Mouse (Mus musculus) CD4-positive helper T cell, adult 2 months (primary cell): Measurements from ENCODE around the gene Slc35g2.

Experiments used
- DNase-seq: peaks from one replicate; pipeline ENCODE4 v3.0.0-alpha.2; 2012; ENCODE audit warnings: low read depth, missing footprints, low spot score

The Slc35g2 gene

DNA sequence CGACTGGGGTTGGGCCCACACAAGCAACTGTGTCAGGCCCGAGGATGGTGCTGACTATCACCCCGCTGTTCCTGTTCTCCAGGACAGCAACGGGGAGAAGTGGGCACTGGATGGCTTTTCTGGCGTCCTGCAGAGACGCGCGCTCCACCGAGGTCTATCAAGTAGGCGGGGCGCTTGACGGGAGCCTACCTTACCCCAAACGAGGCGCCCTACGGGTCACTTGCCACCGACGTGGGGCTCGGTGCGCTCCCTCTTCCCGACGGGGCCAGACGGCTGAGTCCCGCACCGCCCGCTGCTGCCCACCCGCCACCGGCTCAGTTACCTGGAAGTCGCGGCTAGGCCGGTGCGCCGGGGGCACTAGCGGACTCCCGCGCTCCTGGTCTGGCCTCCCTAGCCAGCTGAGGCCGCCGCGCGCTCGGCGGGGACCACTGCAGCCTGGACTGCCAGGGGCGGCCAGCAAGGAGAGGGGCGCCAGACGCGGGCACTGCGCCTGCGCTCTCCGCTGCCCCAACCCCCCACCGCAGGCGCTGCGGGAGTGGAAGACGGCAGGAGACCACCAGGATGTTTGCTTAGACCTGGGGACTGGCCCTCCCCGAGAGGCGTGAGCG is at the start of gene Slc35g2:
TSS of gene Slc35g2 (minus strand) at position 465 of the 608 bp plus-strand sequence.
- DNase-seq: peak; percentile 11

DNA sequence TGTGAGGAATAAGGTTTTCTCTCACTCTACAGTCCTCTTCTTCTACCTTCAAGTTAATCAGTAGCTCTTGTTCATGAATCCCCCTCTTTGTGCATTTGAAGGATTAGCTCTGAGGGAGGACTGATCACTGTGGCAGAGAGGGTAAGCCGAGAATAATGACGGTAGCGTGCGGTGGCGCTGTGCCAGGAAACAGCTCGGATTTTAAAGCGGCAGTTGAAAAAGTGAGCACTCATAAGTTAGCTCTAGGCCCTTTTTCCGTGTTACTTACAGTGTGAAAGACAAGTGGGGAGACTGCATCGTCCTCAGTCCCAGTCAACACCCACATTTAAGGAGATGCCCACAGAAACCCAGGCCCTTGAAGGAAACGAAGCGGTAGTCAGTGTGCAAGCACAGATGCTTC is 46.1 kb upstream of the Slc35g2 start:
- no peak for DNase-seq

DNA sequence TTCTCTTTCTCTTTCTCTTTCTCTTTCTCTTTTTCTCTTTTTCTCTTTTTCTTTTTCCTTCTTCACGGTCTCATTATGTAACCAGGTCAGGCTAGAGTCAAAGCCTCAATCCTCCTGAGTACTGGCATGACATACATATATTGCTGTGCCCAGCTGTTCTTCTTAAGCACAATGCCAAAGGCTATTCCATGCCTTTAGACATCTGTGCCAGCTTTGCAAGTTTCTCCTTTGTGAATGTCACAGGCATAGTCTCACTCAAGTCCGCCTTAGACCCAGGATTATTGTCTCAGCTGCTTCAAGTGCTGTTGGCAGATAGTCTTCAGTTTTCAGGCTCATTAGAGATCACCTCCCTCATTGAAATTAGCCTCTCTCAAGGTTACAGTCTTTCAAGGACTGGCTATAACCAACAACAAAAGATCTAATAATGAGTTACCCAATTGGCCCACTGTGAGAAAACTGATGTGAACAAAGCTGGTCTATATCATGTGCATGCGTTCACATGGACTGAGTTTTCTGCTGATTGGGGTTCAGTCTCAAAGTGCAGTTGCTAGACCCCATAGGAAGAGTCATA is 42.7 kb upstream of the Slc35g2 start:
- no peak for DNase-seq

DNA sequence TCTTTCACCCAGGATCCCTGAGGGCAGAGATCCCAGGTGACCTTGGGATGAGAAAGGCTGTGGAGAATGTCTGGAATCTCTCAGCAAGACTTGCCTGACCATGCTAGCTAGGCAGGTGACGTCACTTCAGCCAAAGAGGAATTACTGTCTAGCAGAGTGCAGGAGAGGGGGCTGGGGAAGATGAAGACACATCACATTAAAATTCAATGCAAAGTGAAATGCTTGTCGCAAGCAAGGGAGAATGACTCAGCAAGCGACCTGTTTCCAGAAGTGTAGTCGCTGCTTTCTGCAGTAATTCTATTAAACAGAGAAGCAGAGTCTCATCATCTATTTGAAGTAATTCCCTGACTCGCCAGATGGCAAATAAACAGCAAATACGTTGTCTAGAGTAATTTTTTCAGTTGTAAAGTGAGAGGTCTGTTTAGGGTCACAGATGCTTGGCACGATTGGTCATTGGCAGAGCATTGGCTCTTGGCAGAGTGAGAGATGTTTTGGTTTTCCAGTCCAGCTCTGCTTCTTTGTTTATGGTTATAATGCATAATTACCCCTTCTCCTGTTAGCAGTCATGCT is 35.2 kb upstream of the Slc35g2 start:
- DNase-seq: no peak

DNA sequence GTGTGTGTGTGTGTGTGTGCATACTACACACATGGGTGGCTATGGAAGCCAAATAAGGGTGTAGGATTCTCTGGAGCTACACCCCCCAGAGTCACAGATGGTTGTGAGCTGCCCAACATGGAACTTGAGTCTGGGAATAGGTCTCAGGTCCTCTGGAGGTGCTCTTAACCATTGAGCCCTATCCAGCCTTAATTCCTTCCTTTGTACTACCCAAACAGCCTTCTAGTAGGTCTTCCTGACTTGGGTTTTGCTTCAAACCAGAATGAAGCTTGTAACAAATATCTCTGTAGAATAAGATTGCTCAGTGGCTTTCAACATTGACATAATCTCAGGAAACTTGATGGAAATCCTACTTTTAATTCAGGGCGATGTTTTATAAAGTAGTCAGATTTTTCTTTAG is 34.6 kb upstream of the Slc35g2 start:
- no peak for DNase-seq

DNA sequence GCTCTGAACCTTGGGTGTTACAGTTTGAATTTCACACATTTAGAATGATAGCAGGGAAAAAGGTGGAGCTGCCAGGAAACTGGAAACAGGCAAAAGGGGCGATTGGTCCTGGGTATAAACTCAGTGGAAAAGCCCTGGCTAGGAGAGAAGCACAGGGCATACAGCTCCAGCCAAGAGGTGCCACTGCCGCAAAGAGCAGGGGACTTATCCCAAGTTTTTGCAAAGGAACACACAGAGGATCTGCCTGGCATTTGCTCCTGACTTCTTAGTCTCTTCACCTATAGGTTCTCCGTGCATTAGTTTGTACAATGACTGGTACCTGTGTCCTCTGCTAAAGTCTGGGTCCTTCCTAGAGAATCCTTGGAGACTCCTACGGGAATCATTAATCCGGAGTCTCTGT is 32.3 kb upstream of the Slc35g2 start:
- no peak for DNase-seq

DNA sequence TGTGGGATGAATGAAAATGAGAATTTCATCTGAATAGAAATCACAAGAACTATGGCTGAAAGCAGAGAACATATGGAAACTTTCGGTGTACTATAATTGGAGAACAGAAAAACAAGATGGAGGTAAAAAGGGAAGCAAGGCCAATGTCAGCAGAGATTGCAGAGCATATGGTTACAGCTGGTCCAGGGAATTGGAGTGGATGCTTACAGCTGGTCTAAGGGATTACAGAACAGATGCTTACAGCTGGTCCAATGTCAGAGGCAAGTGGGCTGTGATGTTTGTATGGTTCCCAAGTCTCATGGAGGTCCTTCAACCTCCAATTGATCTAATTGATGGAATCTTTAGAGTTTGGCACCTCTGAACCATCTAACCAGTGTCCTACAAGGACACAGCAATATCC is 31.2 kb upstream of the Slc35g2 start:
- DNase-seq: no peak

DNA sequence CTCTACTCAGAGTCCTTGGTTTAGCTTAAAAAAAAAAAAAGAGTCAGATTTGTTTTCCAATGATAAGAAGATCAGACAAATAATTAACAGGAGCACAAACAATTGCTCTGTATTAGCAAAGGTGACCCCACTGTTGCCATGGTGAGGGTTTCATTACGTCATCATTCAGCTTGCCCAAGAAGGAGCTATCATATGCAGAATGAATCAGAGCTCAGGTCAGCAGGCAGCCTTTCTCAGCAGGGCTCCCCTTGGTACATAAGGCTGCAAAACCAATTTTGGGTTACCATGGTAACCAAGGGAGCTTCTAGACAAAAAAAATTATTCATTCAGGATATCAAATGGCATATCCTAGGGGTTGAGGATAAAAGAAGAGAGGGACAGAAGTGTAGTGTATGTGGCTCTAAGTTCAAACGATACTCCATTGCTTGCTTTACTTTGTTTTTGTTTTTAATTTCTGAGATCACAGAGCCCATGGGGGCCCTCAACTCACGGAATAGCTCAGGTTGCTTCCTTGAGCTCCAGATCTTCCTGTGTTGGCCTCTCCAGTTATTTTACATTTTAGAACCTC is 29.0 kb upstream of the Slc35g2 start:
- no peak for DNase-seq

DNA sequence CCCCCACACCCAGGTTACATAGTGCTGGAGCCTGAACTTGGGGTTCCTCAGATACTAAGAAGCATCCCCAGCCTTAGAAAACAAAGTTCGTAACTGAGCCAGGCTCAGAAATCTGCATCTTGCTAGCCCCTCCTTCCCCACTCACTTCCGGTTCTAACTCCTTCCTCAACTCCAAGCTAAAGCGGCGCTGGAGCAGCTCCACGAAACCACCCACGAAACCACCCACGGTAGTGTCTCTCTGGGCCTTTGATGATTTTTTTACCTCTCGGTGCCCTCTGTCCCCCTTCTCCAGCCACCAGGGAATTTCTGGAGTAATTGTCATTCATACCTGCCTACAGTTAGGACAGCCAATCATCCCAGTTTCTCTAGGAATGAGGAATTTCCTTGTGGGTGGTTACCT is 26.7 kb upstream of the Slc35g2 start, which contains the start of gene Stag1:
TSS of gene Stag1 (plus strand) at position 253 of the 400 bp plus-strand sequence.
- no peak for DNase-seq

DNA sequence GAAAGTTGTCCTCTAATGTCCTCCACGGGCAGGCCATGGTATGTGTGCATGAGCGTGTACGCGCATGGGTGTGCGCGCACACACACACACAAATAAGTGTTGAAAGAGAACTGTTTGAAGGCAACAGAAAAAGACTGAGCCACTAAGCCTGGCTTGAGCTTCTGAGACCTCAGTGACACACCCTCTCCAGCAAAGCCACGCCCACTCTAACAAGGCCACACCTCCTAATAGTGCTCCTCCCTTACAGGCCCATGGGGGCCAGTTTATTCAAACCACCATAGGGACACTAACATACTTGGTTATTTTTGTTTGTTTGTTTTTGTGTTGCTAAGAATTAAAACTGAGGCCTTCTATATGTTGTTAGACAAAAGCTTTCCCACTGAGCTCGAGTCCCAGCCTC is 25.4 kb upstream of the Slc35g2 start:
- DNase-seq: no peak

DNA sequence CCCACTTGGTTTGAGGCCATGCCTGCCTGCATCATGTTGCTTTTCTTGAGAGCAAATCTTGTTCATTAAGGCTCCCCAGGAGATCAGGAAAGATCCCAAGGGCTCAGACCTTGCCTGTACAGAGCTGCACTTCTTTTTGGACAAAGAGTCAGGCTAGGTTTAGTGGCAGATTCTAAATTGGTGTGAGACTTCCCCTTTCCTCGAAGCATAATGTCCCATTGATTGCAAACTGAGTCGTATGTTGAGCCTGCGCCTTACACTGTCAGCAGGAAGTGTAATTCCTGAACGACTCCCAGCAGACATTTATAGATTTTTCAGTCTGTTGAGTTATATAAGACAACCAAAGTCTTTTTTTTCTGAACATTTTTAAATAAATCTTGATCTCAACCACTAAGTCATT is 19.6 kb upstream of the Slc35g2 start:
- no peak for DNase-seq

DNA sequence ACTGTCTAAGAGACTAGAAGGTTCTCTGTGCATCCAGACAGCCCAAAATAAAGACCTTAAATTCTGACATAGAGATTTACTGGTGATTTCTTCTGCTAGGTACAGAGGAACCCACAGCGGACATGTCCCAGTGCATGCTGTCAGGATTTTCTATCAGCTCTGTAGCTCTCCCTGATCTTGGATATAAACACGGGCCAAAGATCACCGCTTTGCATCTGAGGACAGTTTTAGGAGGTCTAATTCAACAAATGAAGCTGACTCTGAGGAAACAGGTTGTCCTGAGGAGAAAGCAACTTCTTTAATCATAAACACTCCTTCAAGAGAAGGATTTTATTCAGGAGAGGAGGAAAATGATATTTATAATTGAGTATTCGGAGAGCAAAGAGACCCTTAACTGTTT is 13.1 kb upstream of the Slc35g2 start:
- no peak for DNase-seq

DNA sequence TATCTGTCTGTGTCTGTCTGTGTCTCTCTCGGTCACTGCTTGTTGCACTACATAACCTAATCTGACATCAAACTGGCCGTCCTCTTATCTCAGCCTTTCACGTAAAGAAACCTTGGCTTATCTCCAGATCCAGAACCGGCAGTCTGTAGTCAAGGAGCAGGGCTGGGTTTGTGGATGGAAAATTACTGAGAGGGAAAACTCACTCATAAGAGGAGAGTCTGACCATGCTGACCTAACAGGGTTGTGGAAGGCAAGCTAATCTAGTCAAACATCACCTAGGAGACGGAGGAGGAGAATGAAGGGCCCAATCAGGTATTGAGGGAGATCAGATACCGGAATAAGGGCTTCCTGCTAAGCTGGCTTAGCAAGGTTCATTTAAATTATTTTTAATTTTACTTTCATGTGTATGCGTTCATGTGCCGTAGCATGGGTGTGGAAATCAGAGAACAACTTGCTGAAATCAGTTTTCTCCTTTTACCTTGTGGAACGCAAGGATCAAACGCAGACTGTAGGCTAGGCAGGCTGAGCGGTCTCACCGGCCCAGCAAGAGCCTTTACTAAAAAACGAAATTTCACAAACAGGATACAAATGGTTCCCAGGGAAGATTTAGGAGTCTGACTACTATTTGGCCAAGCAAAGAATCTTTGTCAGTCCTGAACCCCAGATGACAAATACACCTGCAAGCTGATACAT is 12.1 kb upstream of the Slc35g2 start:
- no peak for DNase-seq

DNA sequence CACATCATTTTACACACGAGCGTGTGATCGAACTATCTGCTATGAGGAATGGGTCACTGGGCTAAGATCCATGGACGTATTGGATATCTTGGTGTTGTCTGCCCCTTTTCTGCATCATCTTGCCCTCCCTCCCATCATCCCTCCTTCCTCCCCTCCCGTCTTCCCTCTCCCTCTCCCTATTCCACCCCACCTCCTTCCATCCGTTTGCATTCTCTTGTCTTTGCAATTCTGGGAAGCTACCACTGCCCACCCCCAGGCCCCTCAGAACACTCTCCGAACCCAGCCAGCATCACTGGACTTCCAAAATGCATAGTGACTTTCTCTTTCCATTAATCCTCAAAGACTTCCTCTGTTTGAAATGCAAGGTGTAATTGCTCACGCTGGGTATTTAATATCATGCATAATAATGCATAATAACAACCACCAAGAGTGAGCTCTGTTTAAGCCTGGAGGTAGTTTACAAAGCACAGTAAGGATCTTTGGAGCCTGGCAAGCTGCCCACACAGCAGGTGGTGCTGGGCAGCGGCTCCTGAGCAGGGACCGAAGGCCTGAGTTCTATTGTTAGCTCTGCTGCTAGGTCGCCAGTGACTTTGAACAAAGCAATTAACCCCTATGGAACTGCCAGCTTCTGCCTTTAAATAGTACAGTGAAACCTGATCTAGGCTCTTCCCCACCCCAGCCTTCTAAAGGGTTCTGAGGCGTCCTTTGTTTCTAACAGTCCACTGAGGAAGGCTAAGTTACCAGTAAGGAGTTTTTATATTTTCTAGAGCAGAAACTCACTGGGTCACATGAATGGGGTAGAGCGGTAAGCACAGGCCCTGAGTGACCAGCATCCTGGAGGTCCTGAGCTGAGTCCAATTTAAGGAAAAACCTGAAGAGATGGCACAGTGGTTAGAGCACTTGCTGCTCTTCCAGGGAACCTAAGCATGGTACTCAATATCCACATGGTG is 10.9 kb upstream of the Slc35g2 start:
- DNase-seq: no peak

DNA sequence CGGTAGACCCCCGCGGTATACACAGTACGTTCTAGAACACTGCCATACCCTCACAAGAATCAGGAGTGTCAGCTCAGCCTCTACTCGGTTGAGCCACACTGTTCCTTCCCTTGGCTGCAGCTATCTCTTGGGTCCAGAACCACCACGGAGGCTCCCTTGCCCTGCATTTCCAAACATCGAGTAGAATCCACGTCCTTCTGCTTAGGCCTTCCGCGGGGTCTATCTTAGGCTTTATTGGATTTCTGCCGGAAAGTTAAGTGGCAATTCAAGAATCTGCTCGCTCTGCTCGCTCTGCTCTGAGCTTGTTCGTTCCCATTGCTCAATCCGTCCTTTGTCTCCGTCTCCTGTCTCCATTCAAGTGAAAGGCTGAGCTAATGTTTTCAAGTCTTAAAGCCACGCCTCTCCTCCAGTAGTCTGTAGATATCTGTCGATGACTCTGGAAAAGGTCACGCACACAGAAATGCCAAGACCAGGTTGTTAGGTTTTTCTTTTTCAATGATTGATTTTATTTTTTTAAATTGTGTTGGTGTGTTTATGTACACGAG is 9.4 kb upstream of the Slc35g2 start:
- DNase-seq: no peak

DNA sequence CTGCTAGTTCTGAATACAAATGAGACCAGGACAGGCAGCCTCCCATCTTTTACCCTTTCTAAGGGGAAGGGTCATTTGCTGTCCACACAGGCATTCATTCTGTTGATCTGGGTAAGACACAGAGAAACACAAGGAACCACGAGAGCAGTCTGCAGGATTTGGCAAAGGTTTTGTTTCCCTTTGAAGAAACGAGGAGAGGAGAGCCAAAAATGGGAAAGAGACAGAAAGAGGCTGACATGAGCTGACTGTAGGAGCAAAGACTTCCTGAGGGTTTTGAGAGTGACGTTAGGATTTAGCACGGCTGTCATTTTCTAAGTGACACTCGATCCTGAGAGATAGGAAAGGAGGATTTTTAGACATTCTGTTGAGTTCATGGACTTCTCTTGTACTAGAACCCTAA is 3.1 kb upstream of the Slc35g2 start:
- no peak for DNase-seq

DNA sequence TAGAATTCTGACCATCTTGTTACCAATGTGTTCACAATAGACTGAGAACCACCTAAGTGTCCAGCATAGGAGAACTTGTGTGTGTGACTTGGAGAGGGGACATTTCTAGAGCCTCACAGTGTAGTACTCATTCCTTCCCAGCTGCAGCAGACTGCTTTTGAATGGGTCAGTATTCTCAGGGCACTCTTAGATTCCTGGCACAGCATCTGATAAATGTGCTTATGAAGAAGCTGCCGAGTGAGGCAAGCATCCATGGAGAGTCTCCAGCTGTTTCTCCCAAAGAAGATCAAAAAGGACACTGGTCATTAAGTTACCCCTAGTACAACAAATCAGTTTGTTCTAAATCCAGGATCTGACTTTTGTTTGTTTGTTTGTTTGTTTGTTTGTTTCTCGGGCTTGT is 2.4 kb upstream of the Slc35g2 start:
- no peak for DNase-seq

DNA sequence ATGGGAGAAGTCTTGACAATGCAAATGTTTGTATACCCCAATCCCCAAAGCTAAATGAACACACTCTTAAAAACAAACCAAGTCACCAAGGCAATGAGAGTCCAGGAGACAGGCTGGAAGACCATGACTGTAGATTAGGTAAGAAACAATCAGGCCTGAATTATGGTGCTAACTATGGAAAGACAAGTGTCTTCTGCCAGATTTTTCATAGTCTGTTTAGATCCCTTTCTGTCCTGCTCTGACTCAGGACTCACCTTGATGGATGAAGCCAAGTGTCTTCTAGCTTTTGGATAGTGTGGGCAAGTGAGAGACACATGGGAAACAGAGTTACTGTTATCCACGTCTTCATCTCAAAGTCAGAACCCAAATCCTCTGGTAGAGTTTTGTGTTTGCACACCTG is 621 bp upstream of the Slc35g2 start:
- DNase-seq: no peak

DNA sequence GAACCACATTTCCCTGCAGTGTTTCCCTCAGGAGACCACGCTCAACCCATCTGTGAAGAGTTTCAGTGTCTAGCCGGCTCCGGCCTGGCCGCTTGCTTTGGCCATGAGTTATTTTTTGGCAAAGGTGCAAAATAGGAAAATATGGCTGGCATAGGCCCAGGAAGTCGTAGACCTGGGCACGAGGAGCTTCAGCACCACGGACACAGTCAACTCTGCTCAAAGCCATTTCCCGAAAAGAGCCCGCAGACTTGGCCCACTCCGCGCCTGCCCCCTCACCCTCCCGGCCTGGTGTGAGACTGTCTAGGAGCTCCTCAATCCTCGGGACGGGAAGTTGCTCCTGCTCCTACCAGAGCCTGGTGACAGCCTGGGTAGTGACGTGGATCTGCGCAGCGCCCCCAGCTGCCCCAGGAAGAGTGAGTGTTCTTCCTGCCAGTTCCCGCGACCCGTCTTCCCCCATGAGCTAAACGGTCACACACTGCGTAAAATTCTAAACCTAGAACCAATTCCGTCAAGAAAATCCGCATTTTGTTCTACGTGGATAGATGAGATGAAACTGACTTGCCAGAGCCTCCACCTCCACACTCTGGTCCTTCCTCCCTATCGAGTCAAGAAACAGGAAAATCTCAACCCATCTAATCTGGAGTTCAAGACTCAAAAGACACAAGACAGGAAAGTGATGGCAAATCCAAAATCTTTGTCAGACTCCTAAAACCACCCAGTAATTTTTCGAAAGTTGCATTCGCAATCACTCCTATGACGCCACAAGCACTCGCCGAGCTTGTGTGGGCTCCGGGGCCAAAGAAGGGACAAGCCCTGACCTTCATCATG is 878 bp downstream of the Slc35g2 start:
- DNase-seq: no peak

DNA sequence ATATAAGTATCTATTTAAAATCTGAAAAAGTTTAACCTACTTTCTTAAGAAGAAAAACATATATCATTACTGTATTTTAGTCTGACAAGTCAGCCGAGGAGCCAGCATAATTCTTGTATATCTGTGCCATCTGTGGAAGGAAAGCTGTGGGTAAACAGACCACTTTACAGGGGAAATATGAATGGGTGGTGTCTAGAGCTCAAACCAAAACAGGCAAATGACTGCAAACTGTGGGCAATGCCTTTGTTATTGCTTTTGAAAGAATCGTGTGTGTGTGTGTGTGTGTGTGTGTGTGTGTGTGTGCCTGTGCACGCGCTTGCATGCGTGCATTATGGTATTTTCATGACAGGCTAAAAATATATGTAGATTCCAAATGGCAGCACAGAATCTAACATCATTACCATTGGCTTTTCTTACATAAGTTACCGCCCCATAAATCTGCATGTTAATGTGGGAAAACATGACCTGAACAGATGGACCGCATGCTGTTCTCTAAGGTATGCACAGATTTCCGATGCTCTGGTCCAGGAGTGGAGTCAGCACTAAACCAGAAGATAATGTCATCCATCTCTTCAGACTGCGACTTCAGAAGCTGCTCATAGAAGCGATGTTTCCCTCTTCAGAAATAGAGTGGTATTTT is 10.5 kb downstream of the Slc35g2 start:
- no peak for DNase-seq
